In the genomic region with DNA sequence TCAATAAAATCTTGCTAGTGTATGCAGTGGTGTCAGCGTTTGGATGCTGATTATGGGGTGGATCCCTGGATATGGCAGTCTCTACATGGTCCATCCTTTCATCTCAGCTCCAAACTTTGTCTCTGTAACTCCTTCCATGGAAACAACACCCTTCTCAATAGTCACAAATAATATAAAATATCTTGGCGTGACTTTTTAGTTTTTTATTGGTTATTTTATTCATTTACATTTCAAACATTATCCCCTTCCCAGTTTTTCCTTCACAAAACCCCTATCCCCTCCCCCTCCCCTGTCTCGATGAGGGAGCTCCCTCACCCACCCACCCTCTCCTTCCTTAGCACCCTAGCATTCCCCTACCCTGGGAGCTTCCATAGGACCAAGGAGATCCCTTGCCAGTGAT, we compare ENCODE assay signal across 4 mouse cellular contexts. TPM values are rescaled to one million over a fixed set of nuclear protein-coding genes. Genes with fewer than 3 reads are reported as not detected.
"Had no signal": no experiment of that assay in that cellular context is flagged by ENCODE, and none has a peak within 500 bp of the region (broad histone marks: within the 10 kb centered on the region; RNA-seq: fewer than 3 reads in every experiment).

No protein-coding gene starts in this region.

RNA-seq across cellular contexts. Expression of a gene that starts 44.9 kb away (rescaled TPM):
- total RNA-seq: megakaryocyte, adult 5-6 weeks; neutrophil, adult 5-6 weeks had no signal
- polyA plus RNA-seq: lung, adult 2 months; spleen, adult 2 months had no signal
